In the genomic region with DNA sequence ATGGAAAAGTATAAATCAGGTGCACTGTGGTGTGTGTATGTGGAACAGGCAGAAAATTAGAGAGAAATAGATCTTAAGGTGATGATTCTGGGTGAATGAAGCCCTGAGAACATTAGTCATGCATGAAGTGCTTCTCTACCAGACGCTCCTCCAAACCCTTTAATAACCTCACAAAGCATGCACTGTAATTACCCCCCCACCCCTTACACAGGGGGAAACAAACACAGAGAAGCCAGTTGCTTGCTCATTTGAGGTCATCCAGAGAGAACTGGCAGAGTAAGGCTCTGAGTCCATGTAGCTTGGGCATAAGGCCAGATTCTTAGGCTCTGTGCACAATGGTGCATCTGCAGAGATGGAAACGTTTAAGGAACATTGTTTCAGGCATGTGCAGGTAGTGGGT, we compare ENCODE assay signal across 31 mouse cellular contexts. TPM values are rescaled to one million over a fixed set of nuclear protein-coding genes. Genes with fewer than 3 reads are reported as not detected.
DNase-seq lines count a peak whose midpoint lies in the region; ATAC-seq and TF ChIP-seq lines count a peak whose summit lies in the region.
"Had no signal": no experiment of that assay in that cellular context is flagged by ENCODE, and none has a peak within 500 bp of the region (broad histone marks: within the 10 kb centered on the region; RNA-seq: fewer than 3 reads in every experiment).

No protein-coding gene starts in this region.

- 29% methylated on average over 2 of the region's 2 CpGs for WGBS in forebrain, embryonic 13.5 days
- WGBS in forebrain, embryonic 11.5 days, result 51% methylated on average over 2 of the region's 2 CpGs
- 54% methylated on average over 2 of the region's 2 CpGs for WGBS in neural tube, embryonic 12.5 days
- 44% methylated on average over 2 of the region's 2 CpGs for WGBS in neural tube, embryonic 15.5 days
- 11% methylated on average over 2 of the region's 2 CpGs for WGBS in forebrain, embryonic 15.5 days

- no peak overlapping the region for H3K9ac ChIP-seq in forebrain, embryonic 13.5 days
- no peak overlapping the region for H3K9ac ChIP-seq in forebrain, embryonic 11.5 days (ENCODE audit: low read length)
- no peak overlapping the region for H3K9ac ChIP-seq in neural tube, embryonic 12.5 days
- H3K9ac ChIP-seq in neural tube, embryonic 15.5 days (replicated peaks), result no peak overlapping the region
- H3K9ac ChIP-seq in forebrain, embryonic 15.5 days (replicated peaks), result no peak overlapping the region
- H3K9ac ChIP-seq: heart, embryonic 15.5 days; liver, embryonic 15.5 days; midbrain, embryonic 12.5 days had no signal

- TF ChIP-seq CTCF in gastrocnemius, adult 2 months (IDR thresholded peaks at IDR 0.05), result no peak

- no peaks in the 10 kb centered on the region for H3K9me3 ChIP-seq in forebrain, embryonic 13.5 days (replicated peaks)
- no peaks in the 10 kb centered on the region for H3K9me3 ChIP-seq in forebrain, embryonic 11.5 days (ENCODE audit: control insufficient read depth, low read length)
- H3K9me3 ChIP-seq in neural tube, embryonic 12.5 days, result no peaks in the 10 kb centered on the region
- H3K9me3 ChIP-seq in neural tube, embryonic 15.5 days (replicated peaks), result no peaks in the 10 kb centered on the region
- H3K9me3 ChIP-seq in forebrain, embryonic 15.5 days, result no peaks in the 10 kb centered on the region
- H3K9me3 ChIP-seq: heart, embryonic 15.5 days; liver, embryonic 15.5 days; midbrain, embryonic 12.5 days had no signal

- no peaks in the 10 kb centered on the region for H3K27me3 ChIP-seq in forebrain, embryonic 13.5 days
- no peaks in the 10 kb centered on the region for H3K27me3 ChIP-seq in forebrain, embryonic 11.5 days (ENCODE audit: control insufficient read depth, insufficient read depth, low read length)
- H3K27me3 ChIP-seq in neural tube, embryonic 12.5 days (replicated peaks), result no peaks in the 10 kb centered on the region
- no peaks in the 10 kb centered on the region for H3K27me3 ChIP-seq in neural tube, embryonic 15.5 days (replicated peaks)
- H3K27me3 ChIP-seq in forebrain, embryonic 15.5 days, result no peaks in the 10 kb centered on the region
- H3K27me3 ChIP-seq: CH12.LX; liver, embryonic 15.5 days; midbrain, embryonic 12.5 days had no signal

- intact Hi-C loops in gastrocnemius, adult 2 months (cut with DNase I), result no loop called here

- H3K4me2 ChIP-seq in forebrain, embryonic 13.5 days, result no peak overlapping the region
- H3K4me2 ChIP-seq in forebrain, embryonic 11.5 days (ENCODE audit: low read depth, low read length, severe bottlenecking), result no peak overlapping the region
- H3K4me2 ChIP-seq in neural tube, embryonic 12.5 days (replicated peaks), result no peak overlapping the region
- H3K4me2 ChIP-seq in neural tube, embryonic 15.5 days, result no peak overlapping the region
- H3K4me2 ChIP-seq in forebrain, embryonic 15.5 days (replicated peaks), result no peak overlapping the region
- H3K4me2 ChIP-seq: heart, embryonic 15.5 days; liver, embryonic 15.5 days; midbrain, embryonic 12.5 days had no signal

- 0 out of 2 replicates have a peak, but pooled peaks have one; percentile 10 for ATAC-seq in forebrain, embryonic 13.5 days
- ATAC-seq in forebrain, embryonic 11.5 days (replicated peaks; ENCODE audit: low FRiP score), result no peak
- ATAC-seq in neural tube, embryonic 12.5 days (ENCODE audit: low FRiP score, low read depth), result peak; percentile 8; the same call in 1 of the 2 replicates
- ATAC-seq in neural tube, embryonic 15.5 days (ENCODE audit: low FRiP score), result no peak
- ATAC-seq in forebrain, embryonic 15.5 days (replicated peaks), result 0 out of 2 replicates have a peak, but pooled peaks have one; percentile 20

- H3K27ac ChIP-seq in forebrain, embryonic 13.5 days, result no peak overlapping the region
- H3K27ac ChIP-seq in forebrain, embryonic 11.5 days (ENCODE audit: low read depth, low read length), result no peak overlapping the region
- H3K27ac ChIP-seq in neural tube, embryonic 12.5 days, result no peak overlapping the region
- no peak overlapping the region for H3K27ac ChIP-seq in neural tube, embryonic 15.5 days (replicated peaks)
- H3K27ac ChIP-seq in forebrain, embryonic 15.5 days (replicated peaks), result no peak overlapping the region
- H3K27ac ChIP-seq in gastrocnemius, adult 2 months, result no peak overlapping the region
- H3K27ac ChIP-seq: heart, embryonic 15.5 days; layer of hippocampus, adult 2 months; liver, embryonic 15.5 days; macrophage; midbrain, embryonic 12.5 days; stomach, postnatal 0 days had no signal

- H3K4me3 ChIP-seq in forebrain, embryonic 13.5 days, result no peak overlapping the region
- no peak overlapping the region for H3K4me3 ChIP-seq in forebrain, embryonic 11.5 days (ENCODE audit: low read depth, low read length)
- H3K4me3 ChIP-seq in neural tube, embryonic 12.5 days, result no peak overlapping the region
- H3K4me3 ChIP-seq in neural tube, embryonic 15.5 days (replicated peaks), result no peak overlapping the region
- H3K4me3 ChIP-seq in forebrain, embryonic 15.5 days, result no peak overlapping the region
- H3K4me3 ChIP-seq in gastrocnemius, adult 2 months, result no peak overlapping the region
- H3K4me3 ChIP-seq: heart, embryonic 15.5 days; layer of hippocampus, adult 2 months; liver, embryonic 15.5 days; midbrain, embryonic 12.5 days had no signal

- H3K36me3 ChIP-seq in forebrain, embryonic 13.5 days (ENCODE audit: poor library complexity, severe bottlenecking), result peaks cover 24% of the 10 kb centered on the region
- no peaks in the 10 kb centered on the region for H3K36me3 ChIP-seq in forebrain, embryonic 11.5 days (ENCODE audit: control insufficient read depth, insufficient read depth, low read length)
- H3K36me3 ChIP-seq in neural tube, embryonic 12.5 days, result peaks cover 4% of the 10 kb centered on the region
- H3K36me3 ChIP-seq in neural tube, embryonic 15.5 days, result no peaks in the 10 kb centered on the region; the same call in 1 of the 2 replicates
- H3K36me3 ChIP-seq in forebrain, embryonic 15.5 days, result peaks cover 3% of the 10 kb centered on the region; the same call in 1 of the 2 replicates
- H3K36me3 ChIP-seq: heart, embryonic 15.5 days; liver, embryonic 15.5 days had no signal

- DNase-seq in forebrain, embryonic 11.5 days (ENCODE audit: low spot score), result no peak
- DNase-seq in retina, postnatal 7 days (ENCODE audit: low read depth, low spot score), result peak; percentile 9
- DNase-seq in adrenal gland, adult 18-20 months (ENCODE audit: low spot score in 2 of 2), result no peak
- no peak for DNase-seq in gastrocnemius, adult 2 months
- DNase-seq: adrenal gland, postnatal 14 days; cerebellum, adult 11-12 months; cerebellum, postnatal 25 days; gastrocnemius, postnatal 25 days; heart, postnatal 4 days; kidney, adult 8-10 months; kidney, postnatal 14 days; layer of hippocampus, postnatal 36 days had no signal

- peaks cover 4% of the 10 kb centered on the region; the same call in 1 of the 2 replicates for H3K4me1 ChIP-seq in forebrain, embryonic 13.5 days
- no peaks in the 10 kb centered on the region for H3K4me1 ChIP-seq in forebrain, embryonic 11.5 days (replicated peaks; ENCODE audit: control insufficient read depth, insufficient read depth, low read length)
- no peaks in the 10 kb centered on the region for H3K4me1 ChIP-seq in neural tube, embryonic 12.5 days
- H3K4me1 ChIP-seq in neural tube, embryonic 15.5 days, result peaks cover 3% of the 10 kb centered on the region; the same call in 1 of the 2 replicates
- peaks cover 4% of the 10 kb centered on the region; the same call in 1 of the 2 replicates for H3K4me1 ChIP-seq in forebrain, embryonic 15.5 days
- H3K4me1 ChIP-seq: heart, embryonic 15.5 days; liver, embryonic 15.5 days; midbrain, embryonic 12.5 days had no signal

RNA-seq across cellular contexts. Expression of a gene that starts 12.7 kb away (rescaled TPM):
- 106 and 113 TPM in 2 replicates for polyA plus RNA-seq in forebrain, embryonic 13.5 days (2015; fragmentation: Nextera tagmentation; extraction: Ambion mirVana)
- 159 and 172 TPM in 2 replicates for polyA plus RNA-seq in forebrain, embryonic 11.5 days (2014; fragmentation: Nextera tagmentation; extraction: Ambion mirVana)
- polyA plus RNA-seq in neural tube, embryonic 12.5 days (2016; fragmentation: Nextera tagmentation; extraction: Ambion mirVana), result 68.9 and 71.2 TPM in 2 replicates
- 29.5 and 48.4 TPM in 2 replicates for polyA plus RNA-seq in neural tube, embryonic 15.5 days (2015; fragmentation: Nextera tagmentation; extraction: Ambion mirVana)
- polyA plus RNA-seq in forebrain, embryonic 15.5 days (2015; fragmentation: Nextera tagmentation; extraction: Ambion mirVana), result 50.7 and 54.9 TPM in 2 replicates
- 1 to 10 TPM; 6.6 to 9.8 TPM for total RNA-seq in adrenal gland, adult 18-20 months (2021)
- 1 to 10 TPM; 1.1 to 1.4 TPM for total RNA-seq in gastrocnemius, adult 2 months (2021)

RNA-seq across cellular contexts. Expression of a gene that starts 14.1 kb away (rescaled TPM):
- polyA plus RNA-seq in forebrain, embryonic 13.5 days (2015; fragmentation: Nextera tagmentation; extraction: Ambion mirVana), result 14.5 and 15.8 TPM in 2 replicates
- 7.4 and 11.5 TPM in 2 replicates for polyA plus RNA-seq in forebrain, embryonic 11.5 days (2014; fragmentation: Nextera tagmentation; extraction: Ambion mirVana)
- polyA plus RNA-seq in neural tube, embryonic 12.5 days (2016; fragmentation: Nextera tagmentation; extraction: Ambion mirVana), result 12.0 and 17.9 TPM in 2 replicates
- polyA plus RNA-seq in neural tube, embryonic 15.5 days (2015; fragmentation: Nextera tagmentation; extraction: Ambion mirVana), result 9.4 and 9.6 TPM in 2 replicates
- 12.8 and 14.6 TPM in 2 replicates for polyA plus RNA-seq in forebrain, embryonic 15.5 days (2015; fragmentation: Nextera tagmentation; extraction: Ambion mirVana)
- 1 to 10 TPM; 8.4 to 9.6 TPM for total RNA-seq in adrenal gland, adult 18-20 months (2021)
- total RNA-seq in gastrocnemius, adult 2 months (2021), result 10 to 100 TPM; 12.6 to 14.5 TPM

RNA-seq across cellular contexts. Expression of a gene that starts 51.6 kb away (rescaled TPM):
- polyA plus RNA-seq in forebrain, embryonic 13.5 days (2015; fragmentation: Nextera tagmentation; extraction: Ambion mirVana), result not detected in 2 replicates
- polyA plus RNA-seq in forebrain, embryonic 11.5 days (2014; fragmentation: Nextera tagmentation; extraction: Ambion mirVana), result not detected in 2 replicates
- not detected in 2 replicates for polyA plus RNA-seq in neural tube, embryonic 12.5 days (2016; fragmentation: Nextera tagmentation; extraction: Ambion mirVana)
- not detected in 2 replicates for polyA plus RNA-seq in neural tube, embryonic 15.5 days (2015; fragmentation: Nextera tagmentation; extraction: Ambion mirVana)
- not detected in 2 replicates for polyA plus RNA-seq in forebrain, embryonic 15.5 days (2015; fragmentation: Nextera tagmentation; extraction: Ambion mirVana)
- total RNA-seq in adrenal gland, adult 18-20 months (2021), result not detected
- not detected for total RNA-seq in gastrocnemius, adult 2 months (2021)
- total RNA-seq: adrenal gland, postnatal 14 days; CH12.LX; gastrocnemius, postnatal 25 days; heart, adult 8-10 months; heart, postnatal 4 days; layer of hippocampus, adult 2 months; layer of hippocampus, postnatal 36 days; left cerebral cortex, postnatal 25 days; MEL had no signal
- polyA plus RNA-seq: heart, embryonic 15.5 days; intestine, embryonic 14.5 days; limb, embryonic 14.5 days; liver, embryonic 15.5 days; lung, embryonic 16.5 days; macrophage; midbrain, embryonic 12.5 days; stomach, postnatal 0 days; thymus, postnatal 0 days; urinary bladder, adult 2 months had no signal

Comparison
In these comparisons a context has a peak if more than half of its experiments do, and no peak if none do; other contexts are left out.
1. ATAC-seq: peak in forebrain, embryonic 13.5 days (single experiment), neural tube, embryonic 12.5 days (single experiment) and forebrain, embryonic 15.5 days (single experiment); none in forebrain, embryonic 11.5 days (single experiment) and neural tube, embryonic 15.5 days (single experiment).